Mouse (Mus musculus): Measurements from ENCODE around the gene Igf2. TPM values are rescaled to one million over a fixed set of nuclear protein-coding genes. Genes with fewer than 3 reads are reported as not detected.

Gene Igf2
- total and polyA plus RNA-seq, 2 experiments from 2014 or later: 213 to 380 TPM

DNA sequence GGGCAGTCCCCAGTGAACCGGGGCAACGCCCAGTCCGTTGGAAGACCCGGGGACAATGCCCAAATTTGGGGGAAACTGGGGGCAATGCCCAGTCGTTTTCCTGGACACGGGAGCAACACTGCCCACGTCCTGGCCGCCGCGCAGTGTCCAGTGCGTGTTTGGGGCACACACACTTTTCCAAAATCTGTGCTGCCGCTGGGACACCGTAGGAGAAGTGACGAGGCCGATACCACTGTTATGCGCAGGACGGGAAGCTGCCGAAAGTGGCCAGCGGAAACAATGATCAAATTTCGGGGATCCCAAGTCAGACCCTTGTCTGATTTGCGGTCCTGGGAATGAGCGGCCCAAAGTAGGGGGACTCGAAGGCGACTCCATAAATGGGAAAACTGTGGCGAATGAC, 5.6 kb downstream of the Igf2 start:
- Histone ChIP-seq H3K9ac (replicated peaks; ENCODE audit: low read length, poor library complexity, severe bottlenecking) (no peak overlapping the region), H3K9me3 (ENCODE audit: low read length) (no peaks in the 10 kb centered on the region), H3K27ac (ENCODE audit: low read depth, low read length) (no peak overlapping the region), H3K4me3 (ENCODE audit: low read depth, low read length) (peak overlapping the region; percentile 15; the same call in 1 of the 2 replicates), H3K4me1 (ENCODE audit: insufficient read depth, low read length) (no peaks in the 10 kb centered on the region), H3K36me3 (ENCODE audit: insufficient read depth, low read length) (no peaks in the 10 kb centered on the region), H3K4me2 (ENCODE audit: low read depth, low read length, poor library complexity, severe bottlenecking) (no peak overlapping the region), H3K27me3 (ENCODE audit: insufficient read depth, low read length) (peaks cover 94% of the 10 kb centered on the region)
- no peak for DNase-seq (ENCODE audit: low spot score)
- TF ChIP-seq CTCF (IDR thresholded peaks at IDR 0.05): no peak
- ATAC-seq (ENCODE audit: low FRiP score): no peak
- WGBS: 1% methylated on average over 25 of the region's 25 CpGs

- no peak for TF ChIP-seq CTCF (IDR thresholded peaks at IDR 0.05)
- peak overlapping the region; percentile 15; the same call in 1 of the 2 replicates for H3K4me3 ChIP-seq (ENCODE audit: low read depth, low read length)
- peaks cover 96% of the 10 kb centered on the region for H3K27me3 ChIP-seq (ENCODE audit: insufficient read depth, low read length)
- H3K27ac ChIP-seq (ENCODE audit: low read depth, low read length): no peak overlapping the region
- H3K4me2 ChIP-seq (ENCODE audit: low read depth, low read length, poor library complexity, severe bottlenecking): peak overlapping the region; percentile 25
- under 1% methylated on average over 29 of the region's 29 CpGs for WGBS
- no peak overlapping the region for H3K9ac ChIP-seq (replicated peaks; ENCODE audit: low read length, poor library complexity, severe bottlenecking)
- no peaks in the 10 kb centered on the region for H3K9me3 ChIP-seq (ENCODE audit: low read length)
- no peaks in the 10 kb centered on the region for H3K4me1 ChIP-seq (ENCODE audit: insufficient read depth, low read length)
- no peaks in the 10 kb centered on the region for H3K36me3 ChIP-seq (ENCODE audit: insufficient read depth, low read length)
- ATAC-seq (ENCODE audit: low FRiP score): no peak
- no peak for DNase-seq (ENCODE audit: low spot score)
Observed at GRCm38 (mm10) chr7:142660651-142660945, 6.0 kb downstream of the Igf2 start.

GRCm38 (mm10) chr7:142659767-142660650, 6.6 kb downstream of the Igf2 start:
- DNase-seq (ENCODE audit: low spot score) (no peak), ATAC-seq (ENCODE audit: low FRiP score) (no peak)
- Histone ChIP-seq H3K9me3 (ENCODE audit: low read length) (no peaks in the 10 kb centered on the region), H3K4me1 (ENCODE audit: insufficient read depth, low read length) (no peaks in the 10 kb centered on the region), H3K4me2 (ENCODE audit: low read depth, low read length, poor library complexity, severe bottlenecking) (peak overlapping the region; percentile 47), H3K4me3 (ENCODE audit: low read depth, low read length) (peak overlapping the region; percentile 30), H3K36me3 (ENCODE audit: insufficient read depth, low read length) (no peaks in the 10 kb centered on the region), H3K27me3 (ENCODE audit: insufficient read depth, low read length) (peaks cover 96% of the 10 kb centered on the region), H3K9ac (replicated peaks; ENCODE audit: low read length, poor library complexity, severe bottlenecking) (no peak overlapping the region), H3K27ac (ENCODE audit: low read depth, low read length) (no peak overlapping the region)
- under 1% methylated on average over 41 of the region's 43 CpGs for WGBS
- no peak for TF ChIP-seq CTCF (IDR thresholded peaks at IDR 0.05)

DNA sequence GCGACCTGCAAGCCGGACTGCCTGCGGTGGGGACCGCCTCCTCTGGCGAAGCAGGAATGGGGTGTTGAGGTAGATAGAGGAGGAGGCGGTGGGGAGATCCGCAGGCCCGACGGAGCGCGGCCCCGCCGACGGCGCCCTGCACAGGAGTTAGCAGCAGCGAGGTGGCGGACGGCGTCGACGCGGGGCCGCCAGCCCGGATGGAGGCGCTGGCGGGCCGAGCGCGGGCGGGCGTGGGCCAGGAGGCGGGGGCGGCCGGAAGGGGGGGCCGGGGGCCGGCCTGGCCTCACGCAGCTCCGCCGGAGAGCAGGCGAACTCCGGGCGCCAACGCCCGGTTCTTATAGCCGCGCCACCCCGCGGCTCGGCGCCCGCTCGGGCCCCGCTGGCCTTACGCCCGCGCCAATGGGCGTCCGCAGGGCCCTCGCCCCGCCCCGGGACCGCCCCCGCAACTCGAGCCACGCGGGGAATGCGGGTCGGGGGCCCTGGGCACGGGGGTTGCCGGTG, 7.4 kb downstream of the Igf2 start:
- WGBS: 0% methylated on average over 20 of the region's 70 CpGs
- H3K4me2 ChIP-seq (ENCODE audit: low read depth, low read length, poor library complexity, severe bottlenecking): peak overlapping the region; percentile 47
- no peak for TF ChIP-seq CTCF (IDR thresholded peaks at IDR 0.05)
- H3K4me1 ChIP-seq (ENCODE audit: insufficient read depth, low read length): no peaks in the 10 kb centered on the region
- no peak overlapping the region for H3K27ac ChIP-seq (ENCODE audit: low read depth, low read length)
- H3K36me3 ChIP-seq (ENCODE audit: insufficient read depth, low read length): no peaks in the 10 kb centered on the region
- ATAC-seq (ENCODE audit: low FRiP score) (peak; percentile 14; the same call in 1 of the 2 replicates), DNase-seq (ENCODE audit: low spot score) (no peak)
- peaks cover 96% of the 10 kb centered on the region for H3K27me3 ChIP-seq (ENCODE audit: insufficient read depth, low read length)
- no peak overlapping the region for H3K9ac ChIP-seq (replicated peaks; ENCODE audit: low read length, poor library complexity, severe bottlenecking)
- peak overlapping the region; percentile 30 for H3K4me3 ChIP-seq (ENCODE audit: low read depth, low read length)
- H3K9me3 ChIP-seq (ENCODE audit: low read length): no peaks in the 10 kb centered on the region

GRCm38 (mm10) chr7:142658681-142659180, 7.9 kb downstream of the Igf2 start:
- Histone ChIP-seq H3K4me1 (ENCODE audit: insufficient read depth, low read length) (no peaks in the 10 kb centered on the region), H3K4me2 (ENCODE audit: low read depth, low read length, poor library complexity, severe bottlenecking) (peak overlapping the region; percentile 47), H3K9me3 (ENCODE audit: low read length) (no peaks in the 10 kb centered on the region), H3K27me3 (ENCODE audit: insufficient read depth, low read length) (peaks cover 97% of the 10 kb centered on the region), H3K36me3 (ENCODE audit: insufficient read depth, low read length) (no peaks in the 10 kb centered on the region), H3K27ac (ENCODE audit: low read depth, low read length) (no peak overlapping the region), H3K4me3 (ENCODE audit: low read depth, low read length) (peak overlapping the region; percentile 30), H3K9ac (replicated peaks; ENCODE audit: low read length, poor library complexity, severe bottlenecking) (no peak overlapping the region)
- ATAC-seq (ENCODE audit: low FRiP score): 0 out of 2 replicates have a peak, but pooled peaks have one; percentile 5
- WGBS: under 1% methylated on average over 35 of the region's 40 CpGs
- TF ChIP-seq CTCF (IDR thresholded peaks at IDR 0.05): no peak
- DNase-seq (ENCODE audit: low spot score): no peak

Measured in midbrain, postnatal 0 days (tissue).